Mouse (Mus musculus) embryonic stem cell, embryonic (primary cell): ENCODE measurements around the gene Rassf8.

Experiments used
- CTCF ChIA-PET, 4 experiments: fragments of 300-600 bp in 2 of 4; fragments of 350-600 bp in 2 of 4; sonication (Branson Sonifier 250); formaldehyde crosslinking; loops; one replicate each; lab custom pipeline; 2022; ENCODE audit warnings: inconsistent platforms in 2 of 4; lab: Charles Lee
- POLR2A ChIA-PET, 4 experiments: fragments of 300-600 bp in 2 of 4; fragments of 350-600 bp in 2 of 4; sonication (Branson Sonifier 250); formaldehyde crosslinking; loops; one replicate each; lab custom pipeline; 2022; ENCODE audit warnings: antibody characterized with exemption in 4 of 4, inconsistent platforms in 1 of 4; lab: Charles Lee

Gene Rassf8

GRCm38 (mm10) chr6:145763051-145763450, 16.5 kb downstream of the Rassf8 start:
- ChIA-PET POLR2A (interaction anchor here in 2 of 4 experiments (0.5 to 1.0 kb wide), 2 partner anchors 15 to 445 kb away, joined by 3 to 6 read pairs; no protein-coding TSS in a partner anchor), CTCF (no interaction called here)

GRCm38 (mm10) chr6:145765011-145765410, 18.5 kb downstream of the Rassf8 start:
- POLR2A ChIA-PET: interaction anchor here in 1 of 4 experiments (1.1 kb wide), 1 partner anchor 9 kb away, joined by 4 read pairs; no protein-coding TSS in a partner anchor
- CTCF ChIA-PET: no interaction called here

- POLR2A ChIA-PET: interaction anchor here in 1 of 4 experiments (1.0 kb wide), 1 partner anchor 21 kb away, joined by 4 read pairs; no protein-coding TSS in a partner anchor
- CTCF ChIA-PET: no interaction called here
Measured at GRCm38 (mm10) chr6:145766971-145767370, 20.4 kb downstream of the Rassf8 start.

GRCm38 (mm10) chr6:145767637-145768036, 21.1 kb downstream of the Rassf8 start:
- CTCF ChIA-PET: no interaction called here
- POLR2A ChIA-PET: interaction anchor here in 1 of 4 experiments (1.0 kb wide), 1 partner anchor 22 kb away, joined by 4 read pairs; no protein-coding TSS in a partner anchor

GRCm38 (mm10) chr6:145768671-145769292, 22.2 kb downstream of the Rassf8 start:
- ChIA-PET POLR2A (interaction anchor here in 1 of 4 experiments (1.1 kb wide), 1 partner anchor 11 kb away, joined by 3 read pairs; no protein-coding TSS in a partner anchor), CTCF (no interaction called here)

GRCm38 (mm10) chr6:145769855-145770254, 23.3 kb downstream of the Rassf8 start:
- POLR2A ChIA-PET: interaction anchor here in 2 of 4 experiments (0.6 to 1.3 kb wide), 6 partner anchors 11 to 673 kb away, joined by 3 to 4 read pairs (median 3); no protein-coding TSS in a partner anchor
- CTCF ChIA-PET: interaction anchor here in 3 of 4 experiments (0.7 to 1.2 kb wide), 3 partner anchors 10 to 92 kb away, joined by 3 to 4 read pairs (median 3); no protein-coding TSS in a partner anchor

- POLR2A ChIA-PET: interaction anchor here in 2 of 4 experiments (0.6 to 1.3 kb wide), 8 partner anchors 11 to 674 kb away, joined by 3 to 4 read pairs (median 3); no protein-coding TSS in a partner anchor
- CTCF ChIA-PET: interaction anchor here in 3 of 4 experiments (0.7 to 1.9 kb wide), 4 partner anchors 9 to 93 kb away, joined by 3 to 4 read pairs (median 4); no protein-coding TSS in a partner anchor
Measured at GRCm38 (mm10) chr6:145770272-145771000, 23.9 kb downstream of the Rassf8 start.

- CTCF ChIA-PET: no interaction called here
- POLR2A ChIA-PET: no interaction called here
Measured at GRCm38 (mm10) chr6:145774436-145774835, 27.9 kb downstream of the Rassf8 start.

GRCm38 (mm10) chr6:145776241-145776640, 29.7 kb downstream of the Rassf8 start:
- POLR2A ChIA-PET: no interaction called here

GRCm38 (mm10) chr6:145779383-145779782, 32.8 kb downstream of the Rassf8 start:
- CTCF ChIA-PET: interaction anchor here in 2 of 4 experiments (0.6 to 3.6 kb wide), 3 partner anchors 9 to 14 kb away, joined by 3 to 14 read pairs (median 3); no protein-coding TSS in a partner anchor
- POLR2A ChIA-PET: interaction anchor here in 2 of 4 experiments (0.9 to 1.1 kb wide), 3 partner anchors 11 to 864 kb away, joined by 3 read pairs; no protein-coding TSS in a partner anchor

More at GRCm38 (mm10) chr6:145776241-145776640, 29.7 kb downstream of the Rassf8 start:
- CTCF ChIA-PET: no interaction called here

- CTCF ChIA-PET: interaction anchor here in 2 of 4 experiments (0.6 to 3.6 kb wide), 3 partner anchors 10 to 34 kb away, joined by 3 to 14 read pairs (median 4); no protein-coding TSS in a partner anchor
- POLR2A ChIA-PET: interaction anchor here in 2 of 4 experiments (0.9 to 1.4 kb wide), 5 partner anchors 10 to 863 kb away, joined by 3 to 4 read pairs (median 3); no protein-coding TSS in a partner anchor
Measured at GRCm38 (mm10) chr6:145780180-145780802, 33.7 kb downstream of the Rassf8 start.

- CTCF ChIA-PET: interaction anchor here in 2 of 4 experiments (0.6 to 3.6 kb wide), 2 partner anchors 9 to 12 kb away, joined by 5 to 14 read pairs; no protein-coding TSS in a partner anchor
- POLR2A ChIA-PET: interaction anchor here in 1 of 4 experiments (1.1 to 1.5 kb wide), 3 partner anchors 11 to 13 kb away, joined by 3 to 6 read pairs (median 4); no protein-coding TSS in a partner anchor
Measured at GRCm38 (mm10) chr6:145781256-145781655, 34.7 kb downstream of the Rassf8 start.

GRCm38 (mm10) chr6:145781966-145782365, 35.4 kb downstream of the Rassf8 start:
- POLR2A ChIA-PET: interaction anchor here in 1 of 4 experiments (1.3 to 1.5 kb wide), 2 partner anchors 11 to 26 kb away, joined by 3 to 6 read pairs; no protein-coding TSS in a partner anchor

GRCm38 (mm10) chr6:145787311-145787710, 40.8 kb downstream of the Rassf8 start:
- CTCF ChIA-PET: no interaction called here
- POLR2A ChIA-PET: no interaction called here

More at GRCm38 (mm10) chr6:145781966-145782365, 35.4 kb downstream of the Rassf8 start:
- CTCF ChIA-PET: interaction anchor here in 2 of 4 experiments (1.4 to 3.6 kb wide), 2 partner anchors 11 to 12 kb away, joined by 5 to 14 read pairs; no protein-coding TSS in a partner anchor

- CTCF ChIA-PET: interaction anchor here in 1 of 4 experiments (0.5 to 0.7 kb wide), 2 partner anchors 26 to 436 kb away, joined by 4 to 11 read pairs; no protein-coding TSS in a partner anchor
- POLR2A ChIA-PET: interaction anchor here in 1 of 4 experiments (1.4 kb wide), 1 partner anchor 44 kb away, joined by 3 read pairs; no protein-coding TSS in a partner anchor
Measured at GRCm38 (mm10) chr6:145789738-145790137, 43.2 kb downstream of the Rassf8 start.

- ChIA-PET CTCF (interaction anchor here in 3 of 4 experiments (0.6 to 3.1 kb wide), 12 partner anchors 12 to 375 kb away, joined by 3 to 16 read pairs (median 4); no protein-coding TSS in a partner anchor), POLR2A (interaction anchor here in 1 of 4 experiments (1.3 kb wide), 1 partner anchor 11 kb away, joined by 6 read pairs; no protein-coding TSS in a partner anchor)
Measured at GRCm38 (mm10) chr6:145792373-145792772, 45.8 kb downstream of the Rassf8 start.

- ChIA-PET POLR2A (interaction anchor here (0.6 to 1.5 kb wide), 5 partner anchors 11 to 453 kb away, joined by 3 to 6 read pairs (median 3); no protein-coding TSS in a partner anchor), CTCF (interaction anchor here in 3 of 4 experiments (0.6 to 3.1 kb wide), 30 partner anchors 11 to 547 kb away, joined by 3 to 16 read pairs (median 4); no protein-coding TSS in a partner anchor)
Measured at GRCm38 (mm10) chr6:145793109-145793593, 46.6 kb downstream of the Rassf8 start.
